Mouse (Mus musculus) c-Kit-positive CD71-negative TER-119-negative erythroid progenitor cells, embryonic 14.5 days (primary cell): ENCODE data around the gene Mical3.

Source experiments
- DNase-seq: peaks from one replicate; pipeline ENCODE4 v3.0.0-alpha.2; 2013; ENCODE audit warnings: low read depth

Mical3 gene

DNA sequence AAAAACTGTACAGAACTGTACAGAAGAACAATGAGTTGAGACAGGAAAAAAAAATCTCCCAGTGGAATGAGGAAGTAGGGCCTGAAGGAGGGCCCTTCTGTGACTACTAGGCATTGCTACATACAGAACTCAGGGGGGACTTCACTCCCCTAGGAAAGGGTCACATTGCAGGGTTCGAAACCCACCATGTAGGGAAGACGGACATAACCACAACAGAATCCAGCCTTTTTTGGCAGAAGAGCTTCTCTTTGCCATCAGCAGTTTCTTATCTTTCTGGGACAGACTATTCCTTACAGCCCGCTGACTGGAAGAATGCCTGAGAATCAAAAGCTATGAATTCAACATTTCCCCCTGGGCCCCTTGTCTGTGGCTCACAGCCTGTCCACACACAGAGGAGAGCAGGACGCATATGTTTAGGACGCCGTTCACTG is 46.7 kb downstream of the Mical3 start:
- DNase-seq, result no peak

DNA sequence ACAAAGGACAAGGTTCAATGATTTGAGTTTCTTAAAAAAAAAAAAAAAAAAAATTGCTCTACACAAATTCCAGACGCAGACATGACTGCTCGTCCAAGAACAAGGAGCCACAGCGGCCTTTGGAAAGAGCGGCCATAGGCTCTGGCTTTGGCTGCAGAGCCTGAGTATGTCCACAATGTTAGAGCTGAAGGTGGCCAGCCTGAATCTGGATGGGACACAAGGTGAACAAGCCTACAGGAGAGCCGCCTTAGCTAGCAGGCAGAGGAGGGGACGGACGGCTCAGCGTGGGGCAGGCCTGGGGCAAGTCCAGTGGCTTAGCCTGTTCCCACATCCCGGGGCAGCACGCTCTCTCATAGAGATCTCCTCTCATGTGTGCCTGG is 48.7 kb downstream of the Mical3 start:
- DNase-seq, result no peak

DNA sequence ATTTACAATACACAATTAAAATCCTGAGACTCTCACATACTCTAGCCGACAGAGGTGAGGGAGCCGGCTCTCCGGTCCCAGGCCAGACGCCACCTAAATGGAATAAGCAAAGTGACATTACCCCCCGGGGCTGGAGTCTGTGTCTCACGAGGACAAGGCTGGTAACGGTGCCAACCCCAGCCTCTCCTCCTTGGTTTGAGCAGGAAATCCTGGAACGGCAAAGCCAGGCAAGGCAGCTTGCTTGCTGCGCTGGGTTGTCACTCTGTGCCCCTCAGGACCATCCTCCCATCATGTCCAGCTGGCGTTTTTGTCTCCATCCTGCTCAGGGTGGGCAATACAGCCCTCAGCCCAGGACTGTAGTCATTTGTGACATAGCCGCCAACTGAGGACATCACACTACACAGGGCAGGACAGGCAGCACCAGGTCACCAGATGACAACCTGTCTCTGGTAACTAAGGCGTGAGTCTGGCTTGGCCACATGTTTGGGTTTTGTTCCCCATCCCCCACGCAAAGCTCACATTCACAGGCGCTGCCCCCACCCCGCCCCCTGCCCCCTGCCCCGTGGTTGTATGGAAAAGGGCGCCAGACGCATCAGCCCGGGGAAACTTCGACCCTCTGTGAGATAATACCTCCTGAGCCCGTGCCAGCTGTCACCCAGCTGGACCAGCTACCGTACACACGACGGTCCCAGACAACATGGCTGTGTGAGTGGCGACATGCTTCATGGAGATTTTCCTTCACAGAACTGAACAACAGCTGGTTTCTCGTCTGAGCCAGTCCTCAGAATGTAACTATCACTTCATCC is 49.3 kb downstream of the Mical3 start:
- no peak for DNase-seq

DNA sequence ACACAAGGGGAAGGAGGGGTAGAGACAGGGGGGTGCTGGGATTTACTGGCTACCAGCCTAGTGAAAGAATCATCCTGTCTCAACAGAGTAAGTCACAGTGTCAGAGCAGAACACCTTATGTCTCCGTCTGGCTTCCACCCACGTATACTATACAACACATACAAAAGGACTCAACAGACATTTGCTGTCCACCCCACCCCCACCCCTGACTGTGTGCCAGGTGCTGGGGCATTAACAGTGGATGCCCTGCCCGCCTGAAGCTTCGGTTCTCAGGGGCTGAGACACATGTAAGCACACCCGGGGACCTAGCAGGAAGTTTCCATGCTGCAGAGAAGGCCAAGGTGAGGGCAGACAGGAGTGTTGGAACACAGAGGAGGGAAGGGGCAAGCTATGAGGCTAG is 52.6 kb downstream of the Mical3 start:
- DNase-seq, result no peak

DNA sequence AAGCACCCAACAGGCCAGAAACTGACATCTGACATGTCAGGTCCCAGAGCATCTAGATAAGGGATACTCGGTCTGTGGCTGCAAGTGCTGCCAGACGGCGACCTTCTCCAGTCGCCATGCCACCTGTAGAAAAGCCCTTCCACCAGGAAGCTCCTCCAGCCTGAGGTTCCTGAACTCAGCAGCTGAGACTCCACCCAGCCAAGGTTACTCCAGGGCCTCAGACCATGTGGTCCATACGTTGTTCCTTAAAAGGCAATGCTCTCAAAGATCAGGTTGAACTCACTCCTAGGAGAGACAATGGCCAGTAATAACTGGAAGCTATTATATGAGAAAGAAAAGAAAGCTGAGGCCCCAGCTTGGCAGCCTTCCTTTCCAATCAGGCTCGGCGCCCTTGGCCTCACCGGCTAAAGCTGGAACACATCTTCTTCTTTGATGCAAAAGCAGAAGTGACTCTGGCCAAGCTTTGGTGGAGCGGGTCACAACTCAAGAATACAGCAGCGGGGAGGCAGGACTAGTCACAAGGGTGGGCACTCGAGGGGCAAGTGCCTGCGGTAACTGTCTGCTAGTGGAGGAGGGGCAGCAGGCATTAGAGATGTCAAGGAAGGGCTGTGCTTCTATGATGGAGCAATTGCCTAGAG is 53.8 kb downstream of the Mical3 start:
- no peak for DNase-seq

DNA sequence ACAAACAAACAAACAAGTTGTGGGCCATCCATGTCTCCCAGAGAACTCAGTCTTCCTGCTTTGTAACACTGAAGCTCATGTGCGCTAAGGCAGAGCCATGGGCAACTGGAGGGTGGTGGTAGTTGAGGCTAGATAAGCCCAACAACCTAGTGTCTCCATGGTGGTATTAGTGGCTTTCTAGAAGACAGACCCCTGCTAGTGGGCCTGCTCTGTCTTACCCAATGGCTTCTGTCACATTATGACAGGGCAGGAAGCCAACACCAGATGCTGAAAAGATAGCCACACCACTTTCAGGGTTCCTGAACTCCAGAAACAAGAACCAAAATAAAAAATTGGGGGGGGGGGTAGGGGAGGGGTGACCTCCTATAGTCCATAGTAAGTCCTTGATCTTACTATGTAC is 55.0 kb downstream of the Mical3 start:
- DNase-seq, result no peak

DNA sequence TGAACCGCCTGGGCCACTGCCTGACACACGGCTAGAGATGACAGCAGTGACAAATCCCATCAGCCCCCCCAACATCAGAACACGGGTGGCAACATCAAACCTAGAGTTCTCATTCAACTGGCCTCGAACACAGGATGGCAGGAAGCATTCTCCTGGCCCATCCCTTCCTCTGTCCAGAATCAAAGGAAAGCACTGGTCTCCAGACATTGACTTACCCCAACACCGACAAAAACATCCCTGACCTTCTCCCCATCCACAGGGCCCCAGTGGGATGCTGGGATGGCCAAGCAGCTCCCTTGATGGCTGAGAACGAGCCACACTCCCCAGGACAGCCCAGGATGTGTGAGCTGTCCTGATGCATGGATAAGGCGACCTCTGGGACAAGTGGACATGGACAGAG is 57.5 kb downstream of the Mical3 start:
- DNase-seq, result no peak

DNA sequence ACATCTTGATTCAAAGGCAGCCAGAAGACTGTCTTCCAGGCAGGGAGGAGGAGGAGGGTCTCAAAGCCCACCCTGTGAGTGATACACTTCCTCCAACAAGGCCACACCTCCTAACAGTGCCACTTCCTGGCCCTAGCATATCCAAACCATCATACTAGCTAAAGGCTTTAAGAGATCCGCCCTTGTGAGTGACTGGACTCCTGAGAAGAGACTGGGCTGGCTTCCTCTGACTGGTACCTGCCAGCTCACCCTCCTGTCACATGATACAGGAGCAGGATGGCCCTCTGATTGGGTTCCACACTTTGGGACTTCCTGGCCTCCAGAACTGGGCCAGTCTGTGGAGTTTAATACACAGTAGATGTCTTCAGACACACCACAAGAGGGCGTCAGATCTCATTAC is 58.2 kb downstream of the Mical3 start:
- no peak for DNase-seq

DNA sequence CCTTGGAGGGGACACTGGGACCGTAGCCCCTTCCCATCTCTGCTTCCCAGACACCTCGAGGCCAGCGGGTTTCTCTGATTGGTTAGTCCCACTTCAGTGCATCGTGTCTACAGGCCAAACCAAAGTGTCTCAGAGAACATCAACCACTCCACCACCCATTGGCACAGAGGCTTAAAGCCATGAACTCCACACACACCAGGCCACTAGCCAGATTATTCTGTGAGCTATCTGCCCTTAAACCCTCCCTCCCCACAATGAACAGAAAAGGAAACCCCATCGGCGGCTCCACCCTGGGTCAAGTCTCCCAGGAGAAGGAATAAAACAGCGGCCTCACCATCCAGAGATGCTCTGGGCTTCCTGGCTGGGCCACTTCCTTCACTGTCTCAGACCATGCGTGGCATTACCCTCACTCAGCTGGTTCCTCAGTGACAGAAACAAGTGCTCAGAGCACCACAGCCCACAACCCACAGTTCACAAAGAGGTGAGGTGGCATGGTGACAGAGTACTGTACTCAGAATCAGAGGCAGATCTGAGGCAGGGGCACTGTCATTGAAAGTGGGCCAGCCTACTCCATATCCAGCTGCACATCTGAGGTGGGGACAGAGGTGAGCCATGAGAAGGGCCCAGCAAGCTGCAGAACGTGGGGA is 60.1 kb downstream of the Mical3 start:
- DNase-seq, result no peak

DNA sequence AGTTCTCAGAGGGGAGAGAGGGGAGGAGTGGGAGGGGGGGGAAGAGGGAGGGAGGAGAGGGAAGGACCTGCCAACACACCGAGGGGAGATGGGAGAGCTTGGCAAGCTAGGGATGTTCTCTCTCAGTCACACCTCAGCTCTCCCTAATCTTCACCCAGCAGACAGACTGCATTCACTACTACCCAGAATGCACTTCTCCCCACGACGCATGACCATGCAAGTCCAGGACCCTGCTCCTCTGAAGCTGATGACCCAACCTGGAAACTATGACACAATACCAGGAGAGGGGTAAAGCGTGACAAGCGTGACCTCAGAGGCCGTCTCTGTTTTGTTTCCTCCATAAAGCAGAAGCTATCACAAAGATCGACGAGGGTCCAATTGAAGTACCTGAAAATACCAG is 61.6 kb downstream of the Mical3 start:
- no peak for DNase-seq

DNA sequence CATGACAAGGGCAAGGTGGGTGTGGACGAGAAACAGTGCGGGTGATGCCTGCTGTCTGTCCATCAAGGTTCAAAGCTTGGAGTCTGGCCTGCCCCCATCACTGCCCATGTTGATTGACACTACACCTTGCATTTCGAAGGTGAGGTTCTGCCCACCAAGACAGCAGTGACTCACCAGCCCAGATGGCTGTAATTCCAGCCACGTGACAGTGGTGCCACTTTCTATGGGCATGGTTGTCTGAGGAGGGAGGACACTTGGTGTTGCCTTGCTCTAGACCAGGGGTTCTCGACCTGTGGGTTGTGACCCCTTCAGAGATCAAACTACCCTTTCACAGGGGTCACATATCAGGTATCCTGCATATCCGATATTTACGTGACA is 62.7 kb downstream of the Mical3 start:
- no peak for DNase-seq

DNA sequence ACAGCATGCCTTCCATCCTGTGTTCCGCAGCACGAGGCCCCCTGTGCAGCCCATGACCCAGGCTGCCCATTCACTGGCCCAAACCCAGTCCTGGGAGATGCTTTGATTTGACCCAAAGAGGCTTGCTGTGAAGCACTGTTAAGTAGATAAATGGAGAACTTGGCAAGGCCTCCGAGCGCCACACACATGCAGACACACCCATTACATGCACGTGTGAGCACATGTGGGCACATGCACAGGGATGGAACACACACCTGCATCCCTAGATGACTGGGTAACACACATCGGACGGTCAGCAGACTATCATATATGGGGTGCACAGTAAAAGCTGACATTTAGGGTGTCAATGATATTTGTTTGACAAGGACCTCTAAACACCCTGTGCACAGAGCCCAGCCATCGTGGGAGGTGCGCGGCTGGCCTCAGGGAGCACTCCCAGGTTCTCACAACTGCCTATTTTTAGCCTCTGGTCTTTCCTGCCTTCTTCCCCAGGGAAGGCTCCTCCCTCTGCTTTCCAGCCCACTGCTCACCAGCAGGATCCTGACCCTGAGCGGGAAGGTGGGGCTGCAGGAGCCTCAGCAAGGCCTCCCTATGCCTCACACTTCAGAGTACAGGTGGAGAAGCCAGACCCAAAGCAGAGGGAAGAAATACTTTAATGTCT is 63.2 kb downstream of the Mical3 start:
- DNase-seq, result no peak

DNA sequence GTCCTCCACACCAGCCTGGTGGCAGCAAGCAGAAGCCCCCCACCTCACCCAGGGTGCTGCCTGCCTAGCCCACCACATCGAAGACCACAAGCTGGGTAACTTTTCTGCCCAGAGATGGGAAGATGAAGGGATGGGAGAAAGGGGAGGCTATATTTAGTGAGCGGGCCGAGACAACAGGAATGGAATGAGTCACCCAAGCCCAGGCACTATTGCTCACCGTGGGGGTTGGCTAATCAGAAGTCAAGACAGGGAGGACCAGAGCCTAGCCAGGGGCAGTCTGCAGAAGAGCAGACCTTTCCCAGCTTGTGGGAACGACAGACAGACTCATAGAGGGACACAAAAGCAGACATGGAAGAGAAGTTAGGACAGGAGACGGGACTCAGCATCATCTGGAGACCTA is 64.0 kb downstream of the Mical3 start:
- DNase-seq, result no peak

DNA sequence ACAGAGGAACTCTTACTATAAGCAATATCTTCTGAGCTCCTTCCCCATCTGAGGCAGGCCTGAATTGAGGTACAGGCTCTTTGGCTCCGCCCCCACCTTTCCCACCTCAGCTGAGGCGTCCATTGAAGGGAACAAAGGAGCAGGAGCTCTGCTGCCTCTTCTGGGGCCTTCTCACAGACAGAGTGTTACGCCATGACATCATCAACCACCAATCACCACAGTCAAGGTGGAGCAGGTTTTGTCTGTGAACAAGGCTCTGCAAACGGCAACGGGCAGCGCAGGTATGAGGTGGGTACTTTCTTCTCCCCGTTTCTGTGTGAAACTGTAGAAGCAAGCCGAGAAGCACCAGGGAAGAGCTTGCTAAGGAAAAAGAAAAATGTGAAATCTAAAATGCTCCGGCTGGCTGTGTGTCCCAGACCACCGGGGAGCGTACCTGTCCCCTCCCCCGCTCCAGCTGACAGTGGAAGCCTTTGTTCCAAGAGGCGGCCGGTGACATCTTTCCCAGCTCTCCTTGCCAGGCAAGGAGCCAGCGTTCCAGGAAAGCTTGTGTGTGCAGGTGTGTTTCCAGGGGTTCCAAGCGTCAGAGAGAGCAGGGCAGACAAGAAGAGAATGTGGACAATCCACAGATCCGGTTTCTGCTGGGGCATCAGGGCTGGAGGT is 66.3 kb downstream of the Mical3 start:
- DNase-seq, result no peak

DNA sequence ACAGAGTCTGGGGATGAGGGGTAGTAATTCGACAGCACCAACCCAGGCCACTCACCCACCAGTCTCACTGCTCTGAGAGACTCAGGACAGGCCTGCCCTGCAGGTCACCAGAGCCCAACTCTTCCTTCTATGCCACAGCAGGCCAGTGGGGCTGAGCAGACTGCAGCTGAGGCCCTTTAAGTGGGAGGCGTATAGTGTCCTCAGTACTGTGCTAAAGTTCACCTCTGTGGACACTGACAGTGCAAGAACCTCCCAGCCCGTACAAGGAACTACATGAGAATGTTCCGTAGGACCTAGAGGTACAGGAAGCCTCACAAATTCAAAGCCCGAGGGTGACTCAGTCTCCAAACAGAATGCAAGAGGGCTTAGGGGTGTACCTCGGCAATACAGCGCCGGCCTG is 67.0 kb downstream of the Mical3 start:
- no peak for DNase-seq

DNA sequence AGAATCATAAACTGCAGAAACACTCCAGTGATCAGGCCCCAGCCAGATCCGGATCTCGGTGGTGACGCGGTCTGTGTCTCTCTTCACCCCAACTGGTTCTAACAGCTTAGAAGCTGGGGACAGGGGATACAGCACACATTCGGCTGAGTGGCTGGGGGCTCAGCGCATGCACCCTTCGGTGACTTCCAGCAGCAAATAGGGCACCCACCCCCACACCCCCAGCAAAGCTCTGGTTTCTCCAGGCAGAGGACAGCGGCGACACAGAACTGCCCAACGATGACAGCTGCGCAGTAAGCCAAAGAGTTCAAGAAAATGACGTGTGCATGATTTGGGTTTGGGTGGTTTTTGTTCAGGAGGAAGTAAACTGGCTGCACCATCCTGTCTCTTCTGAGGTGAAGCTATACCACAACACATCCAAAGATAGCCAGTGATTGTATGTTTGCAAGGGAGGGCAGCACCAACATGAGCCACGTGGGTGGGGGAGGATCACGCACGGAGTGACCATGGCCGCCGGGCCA is 67.8 kb downstream of the Mical3 start:
- DNase-seq, result no peak

DNA sequence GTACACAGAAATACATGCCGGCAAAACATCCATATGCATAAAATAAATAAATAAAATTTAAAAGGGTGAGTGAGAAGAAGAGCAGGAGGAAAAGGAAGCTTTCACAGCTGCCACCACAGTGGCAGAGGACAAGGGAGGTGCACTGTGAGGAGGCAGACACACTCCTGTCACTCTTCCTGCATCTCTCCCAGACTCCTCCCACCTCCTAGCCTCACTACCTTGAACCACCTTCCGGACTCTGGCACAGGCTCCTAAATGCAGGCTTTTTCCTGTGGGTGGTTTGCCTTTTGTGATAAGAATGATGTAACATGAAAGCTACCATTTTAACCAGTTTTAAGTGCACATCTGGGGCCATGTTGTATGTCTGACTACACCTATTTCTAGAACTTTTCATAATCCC is 72.8 kb downstream of the Mical3 start:
- DNase-seq, result no peak

DNA sequence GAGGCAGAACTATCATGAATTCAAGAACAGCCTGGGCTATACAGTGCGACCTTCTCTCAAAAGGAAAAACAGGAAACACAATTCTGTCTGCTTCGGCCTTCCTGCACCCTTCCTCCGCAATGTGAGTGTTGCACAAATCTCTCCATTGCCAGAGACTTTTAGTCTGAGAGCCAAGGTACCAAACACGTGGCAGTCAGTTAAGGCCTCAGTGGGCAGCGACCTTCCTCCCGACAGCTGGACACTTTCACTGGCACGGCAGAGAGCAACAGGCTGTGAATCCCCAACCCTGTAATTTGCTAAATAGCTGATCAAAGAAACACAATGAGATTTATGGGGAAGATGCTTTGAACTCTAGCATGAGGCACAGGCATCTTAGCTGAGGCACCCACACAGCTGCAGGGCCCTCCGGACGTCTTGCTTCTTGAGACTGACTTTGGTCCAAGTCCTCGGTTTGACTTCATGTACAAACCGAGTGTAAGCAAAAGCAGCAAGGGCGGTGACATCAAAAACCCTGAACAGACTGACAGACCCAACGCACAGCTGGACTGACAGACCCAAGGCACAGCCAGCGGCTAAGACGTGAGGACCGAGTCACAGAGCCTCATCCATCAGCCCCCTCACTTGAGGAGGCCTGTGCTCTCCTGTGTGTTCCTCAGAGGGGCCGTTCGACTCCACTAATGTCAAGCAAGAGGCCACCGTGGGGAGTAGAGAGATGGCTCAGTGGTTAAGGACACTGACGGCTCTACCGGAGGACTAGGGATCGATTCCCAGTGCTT is 73.4 kb downstream of the Mical3 start:
- no peak for DNase-seq

DNA sequence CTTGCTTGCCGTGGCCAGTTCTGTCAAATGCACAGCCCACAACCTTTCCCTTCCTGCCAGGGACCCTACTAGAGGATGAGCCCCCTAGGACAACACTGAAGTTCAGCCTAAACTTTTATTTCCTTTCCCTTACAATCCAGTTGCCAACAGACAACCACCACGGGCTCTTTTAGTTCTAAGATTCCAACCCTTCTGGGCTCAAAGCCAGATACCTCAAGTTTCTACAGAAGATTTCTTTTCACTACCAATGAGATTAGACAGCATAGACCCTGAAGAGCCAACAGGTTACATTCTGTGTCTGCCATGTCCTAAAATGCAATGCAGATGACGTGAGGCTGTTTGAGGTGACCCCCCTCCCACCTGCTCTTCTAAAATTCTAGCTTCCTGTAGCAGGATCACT is 75.3 kb downstream of the Mical3 start:
- DNase-seq, result no peak

DNA sequence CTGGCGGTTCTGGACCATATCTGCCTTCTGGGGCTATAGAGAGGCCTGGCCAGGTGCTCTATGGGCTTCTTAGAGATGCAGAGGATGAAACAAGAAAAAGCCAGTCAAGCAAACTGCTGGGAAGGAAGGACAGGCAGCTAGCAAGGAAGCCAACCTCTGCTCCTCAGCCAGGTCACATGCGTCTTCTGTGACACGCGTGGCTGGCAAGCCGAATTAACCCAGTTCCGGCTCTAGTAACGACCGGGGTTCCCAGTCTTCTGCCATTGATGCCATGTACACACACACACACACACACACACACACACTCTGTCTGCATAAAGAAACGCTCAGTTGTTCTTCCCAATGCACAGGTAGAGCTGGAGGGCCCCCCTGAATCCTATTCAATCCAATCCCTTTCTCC is 75.9 kb downstream of the Mical3 start:
- no peak for DNase-seq

DNA sequence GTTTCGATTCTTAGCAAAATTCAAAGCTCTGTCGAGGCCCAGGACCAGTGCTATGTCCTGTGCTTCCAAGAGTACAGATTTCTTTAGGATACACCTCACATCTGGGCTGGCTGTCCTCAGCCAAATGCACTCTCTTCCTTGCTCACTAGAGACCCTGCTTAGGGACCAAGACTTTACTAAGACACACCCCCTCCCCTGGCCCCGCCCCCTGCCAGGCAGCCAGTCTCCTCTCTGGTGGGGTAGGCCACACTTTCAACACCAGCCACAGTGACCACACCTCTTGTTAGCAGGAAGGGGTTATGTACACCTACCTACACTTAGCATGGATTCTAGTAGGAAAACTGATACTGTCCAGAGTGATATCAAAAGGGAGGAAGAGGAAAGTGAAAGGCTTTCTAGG is 76.5 kb downstream of the Mical3 start:
- no peak for DNase-seq
